Mouse (Mus musculus) neural tube, embryonic 12.5 days (tissue): ENCODE measurements around the gene Gm17416. TPM values are rescaled to one million over a fixed set of nuclear protein-coding genes. Genes with fewer than 3 reads are reported as not detected.

Experiments
- ATAC-seq: fragments of 200-750 bp; cut with Nextera tagmentation; 2 replicates; pipeline ENCODE4 v1.8.0; 2017; ENCODE audit warnings: low read depth, mild to moderate bottlenecking, moderate TSS enrichment, moderate library complexity; ENCODE audit not compliant: low FRiP score
- H3K27ac ChIP-seq: fragments of 300-500 bp; sonication (generic); 2 replicates; pipeline ENCODE4 v1.5.1; 2016
- H3K27me3 ChIP-seq: fragments of 300-500 bp; sonication (generic); replicated peaks from 2 replicates; pipeline ENCODE4 v1.6.1; 2016; ENCODE audit warnings: mild to moderate bottlenecking
- H3K36me3 ChIP-seq: fragments of 300-500 bp; sonication (generic); 2 replicates; pipeline ENCODE4 v1.6.1; 2016; ENCODE audit warnings: mild to moderate bottlenecking
- H3K4me1 ChIP-seq: fragments of 300-500 bp; sonication (generic); 2 replicates; pipeline ENCODE4 v1.6.1; 2016
- H3K4me2 ChIP-seq: fragments of 300-500 bp; sonication (generic); replicated peaks from 2 replicates; pipeline ENCODE4 v1.6.1; 2016; ENCODE audit warnings: mild to moderate bottlenecking
- H3K4me3 ChIP-seq: fragments of 300-500 bp; sonication (generic); 2 replicates; pipeline ENCODE4 v1.5.1; 2016
- H3K9ac ChIP-seq: fragments of 300-500 bp; sonication (generic); 2 replicates; pipeline ENCODE4 v1.6.1; 2016; ENCODE audit warnings: mild to moderate bottlenecking
- H3K9me3 ChIP-seq: fragments of 300-500 bp; sonication (generic); 2 replicates; pipeline ENCODE4 v1.6.1; 2016; ENCODE audit warnings: mild to moderate bottlenecking
- WGBS: fragments of 180-500 bp; shearing (Covaris S2); methylation state at CpG from one replicate; pipeline ENCODE4 v1.1.7; 2016; 5-methylcytosine and 5-hydroxymethylcytosine counted together
- polyA plus RNA-seq: library from polyadenylated mRNA; unstranded; fragments of >200 nt; fragmentation: Nextera tagmentation; extraction: Ambion mirVana; gene quantifications from 2 replicates; pipeline ENCODE4 v1.2.1, GENCODE M21; 2016

Gene Gm17416
- polyA plus RNA-seq, 1 experiment from 2014 or later, result not detected

GRCm38 (mm10) chr2:152573484-152573883 lies 4.3 kb downstream of the Gm17416 start:
- no peak overlapping the region for H3K4me3 ChIP-seq
- H3K27me3 ChIP-seq, result no peaks in the 10 kb centered on the region
- no peak overlapping the region for H3K27ac ChIP-seq
- H3K4me2 ChIP-seq, result no peak overlapping the region
- 88% methylated on average over 8 of the region's 8 CpGs for WGBS
- no peak overlapping the region for H3K9ac ChIP-seq
- no peak for ATAC-seq
- no peaks in the 10 kb centered on the region for H3K36me3 ChIP-seq
- H3K4me1 ChIP-seq, result no peaks in the 10 kb centered on the region
- no peaks in the 10 kb centered on the region for H3K9me3 ChIP-seq

- H3K4me3 ChIP-seq, result no peak within 1 kb of the TSS
Measured at GRCm38 (mm10) chr2:152580107-152580506, 11.0 kb downstream of the Gm17416 start, which contains the start of gene Defb19. Gene Defb19, minus strand, starts transcription at chr2:152580312.

GRCm38 (mm10) chr2:152580612-152581011 lies 11.5 kb downstream of the Gm17416 start:
- Histone ChIP-seq H3K4me3 (no peak overlapping the region), H3K4me2 (no peak overlapping the region), H3K27me3 (no peaks in the 10 kb centered on the region), H3K9me3 (no peaks in the 10 kb centered on the region), H3K9ac (no peak overlapping the region), H3K4me1 (no peaks in the 10 kb centered on the region), H3K36me3 (no peaks in the 10 kb centered on the region), H3K27ac (no peak overlapping the region)
- whole genome bisulfite sequencing, result 93% methylated on average over 11 of the region's 11 CpGs
- ATAC-seq, result no peak

More at GRCm38 (mm10) chr2:152580107-152580506, 11.0 kb downstream of the Gm17416 start, which contains the start of gene Defb19:
- no peaks in the 10 kb centered on the region for H3K9me3 ChIP-seq
- ATAC-seq, result no peak
- no peaks in the 10 kb centered on the region for H3K4me1 ChIP-seq
- H3K4me2 ChIP-seq, result no peak within 1 kb of the TSS
- no peak within 1 kb of the TSS for H3K9ac ChIP-seq
- 74% methylated on average over 7 of the region's 7 CpGs for WGBS
- H3K27ac ChIP-seq, result no peak within 1 kb of the TSS
- no peaks in the 10 kb centered on the region for H3K36me3 ChIP-seq
- H3K27me3 ChIP-seq, result no peaks in the 10 kb centered on the region

GRCm38 (mm10) chr2:152586926-152587560 lies 17.9 kb downstream of the Gm17416 start:
- no peaks in the 10 kb centered on the region for H3K27me3 ChIP-seq
- H3K4me3 ChIP-seq, result no peak overlapping the region
- no peak for ATAC-seq
- no peak overlapping the region for H3K4me2 ChIP-seq
- H3K9me3 ChIP-seq, result no peaks in the 10 kb centered on the region
- H3K27ac ChIP-seq, result no peak overlapping the region
- H3K4me1 ChIP-seq, result no peaks in the 10 kb centered on the region
- no peak overlapping the region for H3K9ac ChIP-seq
- 76% methylated on average over 4 of the region's 4 CpGs for WGBS
- no peaks in the 10 kb centered on the region for H3K36me3 ChIP-seq

- 50% methylated on average over 2 of the region's 2 CpGs for WGBS
- H3K27me3 ChIP-seq, result no peaks in the 10 kb centered on the region
- H3K27ac ChIP-seq, result no peak overlapping the region
- H3K36me3 ChIP-seq, result no peaks in the 10 kb centered on the region
- H3K4me2 ChIP-seq, result no peak overlapping the region
- no peaks in the 10 kb centered on the region for H3K4me1 ChIP-seq
- H3K9ac ChIP-seq, result no peak overlapping the region
- ATAC-seq, result no peak
- H3K9me3 ChIP-seq, result no peaks in the 10 kb centered on the region
- no peak overlapping the region for H3K4me3 ChIP-seq
Measured at GRCm38 (mm10) chr2:152588450-152588849, 19.3 kb downstream of the Gm17416 start.

- ATAC-seq, result no peak
- Histone ChIP-seq H3K36me3 (no peaks in the 10 kb centered on the region), H3K9ac (no peak overlapping the region), H3K4me1 (no peaks in the 10 kb centered on the region), H3K27me3 (no peaks in the 10 kb centered on the region), H3K27ac (no peak overlapping the region), H3K9me3 (no peaks in the 10 kb centered on the region), H3K4me2 (no peak overlapping the region), H3K4me3 (no peak overlapping the region)
- WGBS, result 59% methylated on average over 6 of the region's 6 CpGs
Measured at GRCm38 (mm10) chr2:152589021-152589420, 19.9 kb downstream of the Gm17416 start.

- Histone ChIP-seq H3K9ac (no peak within 1 kb of the TSS), H3K4me3 (no peak within 1 kb of the TSS), H3K4me1 (no peaks in the 10 kb centered on the region), H3K36me3 (no peaks in the 10 kb centered on the region), H3K9me3 (no peaks in the 10 kb centered on the region), H3K4me2 (no peak within 1 kb of the TSS), H3K27me3 (no peaks in the 10 kb centered on the region), H3K27ac (no peak within 1 kb of the TSS)
- ATAC-seq, result no peak
- 70% methylated on average over 7 of the region's 7 CpGs for WGBS
Measured at GRCm38 (mm10) chr2:152599299-152599698, 30.2 kb downstream of the Gm17416 start, which contains the start of gene Defb45. Gene Defb45, minus strand, starts transcription at chr2:152599399.

GRCm38 (mm10) chr2:152600076-152600475 lies 30.9 kb downstream of the Gm17416 start:
- no peak overlapping the region for H3K4me3 ChIP-seq
- no peaks in the 10 kb centered on the region for H3K36me3 ChIP-seq
- no peak overlapping the region for H3K4me2 ChIP-seq
- no peak for ATAC-seq
- no peaks in the 10 kb centered on the region for H3K9me3 ChIP-seq
- 81% methylated on average over 6 of the region's 6 CpGs for WGBS
- H3K9ac ChIP-seq, result no peak overlapping the region
- H3K4me1 ChIP-seq, result no peaks in the 10 kb centered on the region
- H3K27ac ChIP-seq, result no peak overlapping the region
- H3K27me3 ChIP-seq, result no peaks in the 10 kb centered on the region

- ATAC-seq, result no peak
- Histone ChIP-seq H3K4me3 (no peak overlapping the region), H3K9ac (no peak overlapping the region), H3K27me3 (no peaks in the 10 kb centered on the region), H3K4me1 (no peaks in the 10 kb centered on the region), H3K9me3 (no peaks in the 10 kb centered on the region), H3K36me3 (no peaks in the 10 kb centered on the region), H3K4me2 (no peak overlapping the region), H3K27ac (no peak overlapping the region)
- WGBS, result 77% methylated on average over 4 of the region's 4 CpGs
Measured at GRCm38 (mm10) chr2:152601275-152601960, 32.3 kb downstream of the Gm17416 start.

- Histone ChIP-seq H3K4me2 (no peak within 1 kb of the TSS), H3K4me1 (no peaks in the 10 kb centered on the region), H3K4me3 (no peak within 1 kb of the TSS), H3K27me3 (no peaks in the 10 kb centered on the region), H3K36me3 (no peaks in the 10 kb centered on the region), H3K9ac (no peak within 1 kb of the TSS), H3K27ac (no peak within 1 kb of the TSS), H3K9me3 (no peaks in the 10 kb centered on the region)
- WGBS, result 87% methylated on average over 15 of the region's 15 CpGs
- ATAC-seq, result no peak
Measured at GRCm38 (mm10) chr2:152604057-152604456, 34.9 kb downstream of the Gm17416 start, which contains the start of gene Defb36. Gene Defb36, plus strand, starts transcription at chr2:152604327.

- Histone ChIP-seq H3K9me3 (no peaks in the 10 kb centered on the region), H3K27me3 (no peaks in the 10 kb centered on the region), H3K4me1 (no peaks in the 10 kb centered on the region), H3K4me3 (no peak overlapping the region), H3K4me2 (no peak overlapping the region), H3K27ac (no peak overlapping the region), H3K9ac (no peak overlapping the region), H3K36me3 (no peaks in the 10 kb centered on the region)
- ATAC-seq, result no peak
- WGBS, result 63% methylated on average over 6 of the region's 6 CpGs
Measured at GRCm38 (mm10) chr2:152607746-152608145, 38.6 kb downstream of the Gm17416 start.

GRCm38 (mm10) chr2:152608719-152609118 lies 39.6 kb downstream of the Gm17416 start:
- 100% methylated on average over 1 of the region's 1 CpGs for WGBS
- ATAC-seq, result no peak

More at GRCm38 (mm10) chr2:152608719-152609118, 39.6 kb downstream of the Gm17416 start:
- no peaks in the 10 kb centered on the region for H3K9me3 ChIP-seq
- H3K27me3 ChIP-seq, result no peaks in the 10 kb centered on the region
- no peaks in the 10 kb centered on the region for H3K36me3 ChIP-seq
- no peak overlapping the region for H3K9ac ChIP-seq
- H3K4me3 ChIP-seq, result no peak overlapping the region
- no peaks in the 10 kb centered on the region for H3K4me1 ChIP-seq
- H3K27ac ChIP-seq, result no peak overlapping the region
- no peak overlapping the region for H3K4me2 ChIP-seq
